Mouse (Mus musculus) urinary bladder, postnatal 0 days (tissue): ENCODE data around the gene Myom3. TPM values are rescaled to one million over a fixed set of nuclear protein-coding genes. Genes with fewer than 3 reads are reported as not detected.

ENCODE experiments used
- polyA plus RNA-seq: library from polyadenylated mRNA; unstranded; fragments of >200 nt; fragmentation: Nextera tagmentation; extraction: Ambion mirVana; gene quantifications from 2 replicates; pipeline ENCODE4 v1.2.1, GENCODE M21; 2015

Gene Myom3
- polyA plus RNA-seq = 0.11 and 0.12 TPM in 2 replicates

GRCm38 (mm10) chr4:135759356-135759976 lies at the start of gene Myom3:
TSS of gene Myom3 (plus strand) at chr4:135759715.

GRCm38 (mm10) chr4:135727817-135728216 lies 31.7 kb upstream of the Myom3 start, which contains the start of gene Il22ra1:
TSS of gene Il22ra1 (plus strand) at chr4:135728172.

DNA sequence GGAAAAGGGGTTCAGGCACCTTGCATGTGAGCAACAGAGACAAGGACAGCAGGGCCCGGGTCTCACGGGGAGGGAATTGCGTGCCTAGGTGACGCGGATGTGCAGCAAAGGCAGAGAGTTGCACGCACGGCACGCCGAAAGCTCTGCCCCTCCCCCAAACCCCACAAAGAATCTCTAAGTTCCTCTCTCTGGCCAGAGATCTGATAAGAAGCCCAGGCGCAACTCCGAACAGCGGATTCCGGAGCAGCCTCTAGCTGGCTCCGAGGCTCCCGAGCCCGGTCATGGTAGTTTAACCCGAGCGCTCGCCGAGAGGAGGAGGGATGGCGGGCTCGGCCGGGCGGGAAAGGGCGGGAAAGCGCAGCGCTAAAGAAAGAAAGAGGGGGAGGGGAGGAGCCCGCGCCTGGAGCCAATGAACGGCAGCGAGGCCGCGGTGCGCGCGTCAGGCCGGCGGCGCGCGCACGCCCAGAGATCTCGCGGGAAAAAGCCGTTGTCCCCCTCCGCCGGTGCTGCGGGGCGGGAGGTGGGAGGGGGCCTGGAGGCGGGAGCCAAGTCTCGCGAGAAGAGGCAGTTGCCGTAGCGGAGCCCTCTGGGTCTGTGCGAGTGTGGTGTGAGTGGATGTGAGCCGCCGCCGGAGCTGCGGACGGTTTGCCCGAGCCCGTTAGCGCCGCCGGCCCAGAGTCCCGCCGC lies 96.2 kb downstream of the Myom3 start, which contains the start of gene Srsf10:
TSS of gene Srsf10 (plus strand) at position 212 of the 687 bp plus-strand sequence.

Other genes with a start within 250 kb of the Myom3 start
- 61.8 and 72.9 TPM in 2 replicates for gene Grhl3, start 186.1 kb upstream of the Myom3 start, polyA plus RNA-seq
- gene Ifnlr1, start 73.4 kb upstream of the Myom3 start, polyA plus RNA-seq = 1.6 and 1.7 TPM in 2 replicates
- 0.37 and 0.52 TPM in 2 replicates for gene Il22ra1, start 31.5 kb upstream of the Myom3 start, polyA plus RNA-seq
- gene Srsf10, start 96.0 kb downstream of the Myom3 start, polyA plus RNA-seq = 85.6 and 105 TPM in 2 replicates
- 66.4 and 75.1 TPM in 2 replicates for gene Pnrc2, start 114.1 kb downstream of the Myom3 start, polyA plus RNA-seq
- 0.14 and 0.44 TPM in 2 replicates for gene Cnr2, start 135.7 kb downstream of the Myom3 start, polyA plus RNA-seq
- gene Fuca1, start 161.0 kb downstream of the Myom3 start, polyA plus RNA-seq = 46.9 and 63.5 TPM in 2 replicates
- 50.6 and 58.5 TPM in 2 replicates for gene Hmgcl, start 186.7 kb downstream of the Myom3 start, polyA plus RNA-seq
- gene Gale, start 204.0 kb downstream of the Myom3 start, polyA plus RNA-seq = 25.0 and 36.9 TPM in 2 replicates
- 59.6 and 61.4 TPM in 2 replicates for gene Lypla2, start 212.9 kb downstream of the Myom3 start, polyA plus RNA-seq
- gene Pithd1, start 227.5 kb downstream of the Myom3 start, polyA plus RNA-seq = 31.2 and 35.1 TPM in 2 replicates